Mouse (Mus musculus) erythroblast, embryonic 14.5 days (primary cell): ENCODE measurements around the gene Krt18.

Experiments
- GATA1 ChIP-seq: IDR thresholded peaks from 2 replicates; pipeline ENCODE4 v1.6.1; 2012; ENCODE audit warnings: low read length, inconsistent platforms, mixed read lengths
- TAL1 ChIP-seq: IDR thresholded peaks from 3 replicates; pipeline ENCODE4 v1.6.1; 2012; ENCODE audit warnings: low read length, inconsistent platforms, mixed read lengths

DNA sequence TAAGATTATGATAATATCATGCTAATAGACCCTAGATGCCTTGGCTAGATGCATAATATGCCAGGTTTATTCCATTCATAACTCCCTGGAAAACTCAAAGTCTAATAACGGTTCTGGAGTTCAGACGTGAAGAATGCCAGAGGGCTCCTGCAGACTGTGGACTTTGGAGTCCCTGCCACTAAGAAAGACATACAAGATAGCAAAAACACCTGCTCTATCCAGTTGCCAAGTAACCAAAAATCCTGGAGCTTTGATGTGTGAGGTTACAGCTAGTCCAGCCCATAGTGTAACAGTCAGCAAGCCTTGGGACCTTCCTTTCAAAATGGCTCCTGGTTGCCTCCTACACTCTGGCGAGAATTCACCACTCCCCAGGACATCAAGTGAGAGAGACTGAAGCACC, 16.8 kb downstream of the Krt18 start:
- TF ChIP-seq GATA1 (no peak), TAL1 (no peak)
